Mouse (Mus musculus) kidney, adult 2 months (tissue): ENCODE data around the gene Cers6. TPM values are rescaled to one million over a fixed set of nuclear protein-coding genes. Genes with fewer than 3 reads are reported as not detected.

Experiments
- DNase-seq: peaks from one replicate; pipeline ENCODE4 v3.0.0; 2021
- H3K27ac ChIP-seq: fragments of 200-500 bp; 2 replicates; pipeline ENCODE4 v1.5.1; 2012; ENCODE audit warnings: low read depth, low read length, control low read depth, inconsistent platforms; ENCODE audit not compliant: insufficient read depth
- H3K27me3 ChIP-seq: fragments of 200-500 bp; replicated peaks from 2 replicates; pipeline ENCODE4 v1.6.1; 2012; ENCODE audit warnings: mild to moderate bottlenecking, moderate library complexity, low read length, inconsistent platforms; ENCODE audit not compliant: control insufficient read depth, insufficient read depth
- H3K36me3 ChIP-seq: fragments of 200-500 bp; 2 replicates; pipeline ENCODE4 v1.6.1; 2012; ENCODE audit warnings: mild to moderate bottlenecking, moderate library complexity, low read length, inconsistent platforms; ENCODE audit not compliant: control insufficient read depth, insufficient read depth
- H3K4me1 ChIP-seq: fragments of 200-500 bp; 2 replicates; pipeline ENCODE4 v1.6.1; 2011; ENCODE audit warnings: low read length; ENCODE audit not compliant: control insufficient read depth, insufficient read depth
- H3K4me3 ChIP-seq: fragments of 200-500 bp; 2 replicates; pipeline ENCODE4 v1.5.1; 2011; ENCODE audit warnings: mild to moderate bottlenecking, low read depth, low read length, control low read depth; ENCODE audit not compliant: insufficient read depth
- CTCF ChIP-seq: fragments of 200-500 bp; conservative IDR thresholded peaks from 2 replicates; pipeline ENCODE4 v1.5.1; 2011; ENCODE audit warnings: low read depth, mild to moderate bottlenecking, control low read depth, low read length, moderate library complexity, mixed read lengths; ENCODE audit not compliant: insufficient read depth, insufficient read length
- POLR2A ChIP-seq: fragments of 200-500 bp; IDR thresholded peaks from one replicate; pipeline ENCODE4 v1.6.1; 2011; ENCODE audit warnings: low read depth, low read length, control low read depth
- WGBS: fragments of 180-500 bp; shearing (Covaris S2); methylation state at CpG from one replicate; pipeline ENCODE4 v1.1.7; 2018; 5-methylcytosine and 5-hydroxymethylcytosine counted together
- polyA plus RNA-seq: library from polyadenylated mRNA; depleted of rRNA; stranded (reverse); fragments of >200 nt; gene quantifications from 2 replicates; pipeline ENCODE4 v1.2.3, GENCODE M21; 2012

The Cers6 gene
- polyA plus RNA-seq, 1 experiment, result 11.1 TPM

DNA sequence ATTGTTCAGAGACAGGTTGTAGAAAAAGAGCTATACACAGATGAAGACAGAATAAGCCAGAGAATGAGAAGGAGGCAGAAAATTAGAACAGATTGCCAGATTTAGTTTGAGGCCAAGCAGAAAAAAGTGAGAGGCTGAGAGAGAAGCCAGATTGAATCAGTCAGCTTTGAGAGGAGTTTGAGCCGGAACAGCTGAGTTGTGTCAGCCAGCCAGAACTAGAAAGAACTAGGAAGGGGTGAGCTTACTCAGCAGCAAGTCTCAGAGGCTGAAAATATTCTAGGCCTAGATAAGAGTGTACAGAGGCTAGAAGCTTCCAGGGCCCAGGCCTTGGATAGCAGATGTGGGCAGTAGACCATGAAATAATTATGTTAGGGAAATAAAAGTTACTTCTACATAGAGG is 135.0 kb downstream of the Cers6 start:
- H3K27ac ChIP-seq, result no peak overlapping the region
- TF ChIP-seq POLR2A (no peak), CTCF (no peak)
- WGBS, result 59% methylated on average over 1 of the region's 1 CpGs
- H3K4me3 ChIP-seq, result no peak overlapping the region
- no peaks in the 10 kb centered on the region for H3K27me3 ChIP-seq
- peaks cover 3% of the 10 kb centered on the region; the same call in 1 of the 2 replicates for H3K4me1 ChIP-seq
- H3K36me3 ChIP-seq, result no peaks in the 10 kb centered on the region
- DNase-seq, result no peak

- H3K4me3 ChIP-seq, result no peak overlapping the region
- no peak for TF ChIP-seq CTCF
- no peak for TF ChIP-seq POLR2A
- H3K27ac ChIP-seq, result no peak overlapping the region
- no peak for DNase-seq
- no peaks in the 10 kb centered on the region for H3K36me3 ChIP-seq
- 95% methylated on average over 5 of the region's 5 CpGs for WGBS
- no peaks in the 10 kb centered on the region for H3K27me3 ChIP-seq
- H3K4me1 ChIP-seq, result peaks cover 11% of the 10 kb centered on the region; the same call in 1 of the 2 replicates
These were observed 142.8 kb downstream of the Cers6 start for GRCm38 (mm10) chr2:69004001-69004400.

GRCm38 (mm10) chr2:69011392-69011791 is 150.2 kb downstream of the Cers6 start:
- 62% methylated on average over 7 of the region's 7 CpGs for WGBS
- TF ChIP-seq CTCF (no peak), POLR2A (no peak)
- peak; percentile 25 for DNase-seq

GRCm38 (mm10) chr2:69011860-69012259 is 150.6 kb downstream of the Cers6 start:
- 82% methylated on average over 2 of the region's 2 CpGs for WGBS
- TF ChIP-seq POLR2A, result no peak
- TF ChIP-seq CTCF, result no peak

More at GRCm38 (mm10) chr2:69011392-69011791, 150.2 kb downstream of the Cers6 start:
- Histone ChIP-seq H3K36me3 (no peaks in the 10 kb centered on the region), H3K4me3 (no peak overlapping the region), H3K4me1 (no peaks in the 10 kb centered on the region), H3K27ac (no peak overlapping the region), H3K27me3 (no peaks in the 10 kb centered on the region)

DNA sequence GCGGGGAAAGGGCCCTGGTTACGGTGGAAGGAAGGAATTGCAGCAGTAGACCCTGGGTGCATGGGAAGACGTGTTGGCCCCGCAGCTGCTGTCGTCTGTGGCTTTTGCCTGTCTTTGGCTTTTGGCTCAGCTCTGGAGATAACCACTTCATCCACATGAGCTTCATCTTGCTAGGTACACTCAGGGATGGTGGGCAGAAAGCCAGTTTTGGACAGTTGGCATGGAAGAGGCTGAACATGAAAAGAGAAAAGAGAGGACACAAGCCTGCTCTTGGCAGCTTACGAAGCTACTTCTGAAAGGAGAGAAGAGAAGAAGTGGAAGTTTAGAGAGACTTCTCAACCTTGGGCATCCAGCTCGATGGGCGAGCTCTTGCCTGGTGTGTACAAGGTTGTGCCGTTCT is 153.0 kb downstream of the Cers6 start:
- Histone ChIP-seq H3K4me3 (no peak overlapping the region), H3K4me1 (peaks cover 7% of the 10 kb centered on the region; the same call in 1 of the 2 replicates), H3K27me3 (no peaks in the 10 kb centered on the region), H3K36me3 (no peaks in the 10 kb centered on the region), H3K27ac (no peak overlapping the region)
- TF ChIP-seq CTCF (no peak), POLR2A (no peak)
- WGBS, result 98% methylated on average over 9 of the region's 9 CpGs
- DNase-seq, result no peak

More at GRCm38 (mm10) chr2:69011860-69012259, 150.6 kb downstream of the Cers6 start:
- no peaks in the 10 kb centered on the region for H3K36me3 ChIP-seq
- no peaks in the 10 kb centered on the region for H3K4me1 ChIP-seq
- no peak overlapping the region for H3K4me3 ChIP-seq
- no peak for DNase-seq
- no peaks in the 10 kb centered on the region for H3K27me3 ChIP-seq
- no peak overlapping the region for H3K27ac ChIP-seq

- Histone ChIP-seq H3K4me3 (no peak overlapping the region), H3K27ac (no peak overlapping the region), H3K27me3 (no peaks in the 10 kb centered on the region), H3K4me1 (peaks cover 7% of the 10 kb centered on the region; the same call in 1 of the 2 replicates), H3K36me3 (no peaks in the 10 kb centered on the region)
- DNase-seq, result no peak
- TF ChIP-seq CTCF (no peak), POLR2A (no peak)
- WGBS, result 83% methylated on average over 9 of the region's 9 CpGs
These were observed 154.0 kb downstream of the Cers6 start for GRCm38 (mm10) chr2:69015172-69015724.

- TF ChIP-seq POLR2A (no peak), CTCF (no peak)
- 90% methylated on average over 5 of the region's 5 CpGs for WGBS
- Histone ChIP-seq H3K4me1 (peaks cover 7% of the 10 kb centered on the region; the same call in 1 of the 2 replicates), H3K27ac (no peak overlapping the region), H3K4me3 (no peak overlapping the region), H3K27me3 (no peaks in the 10 kb centered on the region), H3K36me3 (no peaks in the 10 kb centered on the region)
- no peak for DNase-seq
These were observed 154.6 kb downstream of the Cers6 start for GRCm38 (mm10) chr2:69015822-69016221.
